Mouse (Mus musculus) MEL (cell line): ENCODE measurements around the gene Cyfip2. TPM values are rescaled to one million over a fixed set of nuclear protein-coding genes. Genes with fewer than 3 reads are reported as not detected.

Experiments
- DNase-seq: peaks from one replicate; pipeline ENCODE4 v3.0.0; 2011; ENCODE audit warnings: low read depth, low spot score
- H3K27ac ChIP-seq: 2 replicates; pipeline ENCODE4 v1.5.1; 2012; ENCODE audit warnings: low read depth, mild to moderate bottlenecking, control low read depth, low read length, moderate library complexity; ENCODE audit not compliant: control insufficient read depth
- H3K27me3 ChIP-seq, 2 experiments: fragments of 150-350 bp in 1 of 2; sonication (generic) in 1 of 2; 2 replicates each; pipeline ENCODE4 v1.6.1; 2012; ENCODE audit warnings: low read length in 2 of 2, mild to moderate bottlenecking in 2 of 2, improper control_type of control experiment in 1 of 2, moderate library complexity in 1 of 2; ENCODE audit not compliant: insufficient read depth in 2 of 2, control insufficient read depth in 1 of 2
- H3K36me3 ChIP-seq, 2 experiments: 2 replicates each; pipeline ENCODE4 v1.6.1; 2012 to 2014; ENCODE audit warnings: low read length in 2 of 2, improper control_type of control experiment in 1 of 2, inconsistent platforms in 1 of 2, mild to moderate bottlenecking in 1 of 2; ENCODE audit not compliant: insufficient read depth in 2 of 2, control insufficient read depth in 1 of 2
- H3K4me1 ChIP-seq, 2 experiments: fragments of 150-350 bp in 1 of 2; sonication (generic) in 1 of 2; 2 replicates each; pipeline ENCODE4 v1.6.1; 2012; ENCODE audit warnings: low read length in 2 of 2, improper control_type of control experiment in 1 of 2, mild to moderate bottlenecking in 1 of 2; ENCODE audit not compliant: insufficient read depth in 2 of 2, control insufficient read depth in 1 of 2
- H3K4me3 ChIP-seq, 2 experiments: fragments of 150-350 bp in 1 of 2; sonication (generic) in 1 of 2; 2 replicates each; pipeline ENCODE4 v1.5.1; 2012; ENCODE audit warnings: low read depth in 2 of 2, low read length in 2 of 2, mild to moderate bottlenecking in 2 of 2, moderate library complexity in 2 of 2, control low read depth in 1 of 2, improper control_type of control experiment in 1 of 2; ENCODE audit not compliant: control insufficient read depth in 1 of 2, insufficient read depth in 1 of 2
- H3K79me2 ChIP-seq: 2 replicates; pipeline ENCODE4 v1.6.1; 2012; ENCODE audit warnings: mild to moderate bottlenecking, low read length, moderate library complexity; ENCODE audit not compliant: control insufficient read depth, poor library complexity, insufficient read depth
- H3K9ac ChIP-seq: 2 replicates; pipeline ENCODE4 v1.6.1; 2012; ENCODE audit warnings: low read depth, mild to moderate bottlenecking, control low read depth, low read length, moderate library complexity; ENCODE audit not compliant: control insufficient read depth, poor library complexity, severe bottlenecking
- H3K9me3 ChIP-seq: fragments of 150-350 bp; sonication (generic); replicated peaks from 2 replicates; pipeline ENCODE4 v1.6.1; 2012; ENCODE audit warnings: mild to moderate bottlenecking, low read length, improper control_type of control experiment, moderate library complexity; ENCODE audit not compliant: insufficient read depth
- BHLHE40 ChIP-seq: IDR thresholded peaks from 2 replicates; pipeline ENCODE4 v1.6.1; 2012; ENCODE audit warnings: low read depth, mild to moderate bottlenecking, inconsistent platforms, low read length, improper control_type of control experiment, borderline replicate concordance
- CHD1 ChIP-seq: IDR thresholded peaks from 2 replicates; pipeline ENCODE4 v1.6.1; 2012; ENCODE audit warnings: low read depth, mild to moderate bottlenecking, inconsistent platforms, low read length, improper control_type of control experiment
- CHD2 ChIP-seq: IDR thresholded peaks from 2 replicates; pipeline ENCODE4 v1.6.1; 2011; ENCODE audit warnings: low read length, improper control_type of control experiment
- CTCF ChIP-seq, 3 experiments: IDR thresholded peaks in 2 of 3; conservative IDR thresholded peaks in 1 of 3; 2 replicates each; pipeline ENCODE4 v1.5.1; 2011 to 2012; ENCODE audit warnings: low read length in 3 of 3, low read depth in 2 of 3, mild to moderate bottlenecking in 2 of 3, improper control_type of control experiment in 1 of 3, inconsistent platforms in 1 of 3, mixed read lengths in 1 of 3, moderate library complexity in 1 of 3; ENCODE audit not compliant: control insufficient read depth in 1 of 3, insufficient read depth in 1 of 3, poor library complexity in 1 of 3, severe bottlenecking in 1 of 3
- E2F4 ChIP-seq: IDR thresholded peaks from 2 replicates; pipeline ENCODE4 v1.6.1; 2011; ENCODE audit warnings: low read depth, low read length, improper control_type of control experiment, borderline replicate concordance
- ELF1 ChIP-seq: IDR thresholded peaks from 2 replicates; pipeline ENCODE4 v1.6.1; 2014; ENCODE audit warnings: low read depth, mild to moderate bottlenecking, inconsistent platforms, low read length, improper control_type of control experiment, moderate library complexity
- EP300 ChIP-seq, 2 experiments: IDR thresholded peaks; 2 replicates each; pipeline ENCODE4 v1.6.1; 2011; ENCODE audit warnings: improper control_type of control experiment in 2 of 2, low read length in 2 of 2, low read depth in 1 of 2, mild to moderate bottlenecking in 1 of 2
- GATA1 ChIP-seq: IDR thresholded peaks from 2 replicates; pipeline ENCODE4 v1.6.1; 2011; ENCODE audit warnings: low read depth, low read length, improper control_type of control experiment
- JUND ChIP-seq: IDR thresholded peaks from 2 replicates; pipeline ENCODE4 v1.6.1; 2011; ENCODE audit warnings: low read depth, mild to moderate bottlenecking, improper control_type of control experiment, low read length
- KAT2A ChIP-seq: conservative IDR thresholded peaks from 2 replicates; pipeline ENCODE4 v1.6.1; 2012; ENCODE audit warnings: low read depth, low read length, improper control_type of control experiment, inconsistent platforms
- MAFK ChIP-seq: IDR thresholded peaks from 2 replicates; pipeline ENCODE4 v1.6.1; 2011; ENCODE audit warnings: low read depth, mild to moderate bottlenecking, low read length, improper control_type of control experiment, borderline replicate concordance
- MAX ChIP-seq: IDR thresholded peaks from 2 replicates; pipeline ENCODE4 v1.6.1; 2011; ENCODE audit warnings: low read length, improper control_type of control experiment
- MAZ ChIP-seq: IDR thresholded peaks from 2 replicates; pipeline ENCODE4 v1.6.1; 2012; ENCODE audit warnings: low read depth, mild to moderate bottlenecking, inconsistent platforms, low read length, improper control_type of control experiment
- MYB ChIP-seq: IDR thresholded peaks from 2 replicates; pipeline ENCODE4 v1.6.1; 2011; ENCODE audit warnings: mild to moderate bottlenecking, low read depth, low read length, improper control_type of control experiment
- MYC ChIP-seq: IDR thresholded peaks from 2 replicates; pipeline ENCODE4 v1.6.1; 2011; ENCODE audit warnings: low read depth, mild to moderate bottlenecking, low read length, improper control_type of control experiment, moderate library complexity
- NRF1 ChIP-seq: IDR thresholded peaks from 2 replicates; pipeline ENCODE4 v1.6.1; 2014; ENCODE audit warnings: low read depth, mild to moderate bottlenecking, inconsistent platforms, low read length, improper control_type of control experiment, moderate library complexity; ENCODE audit not compliant: poor library complexity, insufficient read depth, severe bottlenecking
- RCOR1 ChIP-seq: IDR thresholded peaks from 2 replicates; pipeline ENCODE4 v1.6.1; 2012; ENCODE audit warnings: low read depth, mild to moderate bottlenecking, inconsistent platforms, low read length, improper control_type of control experiment
- SIN3A ChIP-seq: IDR thresholded peaks from 2 replicates; pipeline ENCODE4 v1.6.1; 2012; ENCODE audit warnings: low read length, improper control_type of control experiment, inconsistent platforms
- SMC3 ChIP-seq: IDR thresholded peaks from 2 replicates; pipeline ENCODE4 v1.6.1; 2011; ENCODE audit warnings: low read depth, low read length, improper control_type of control experiment
- TAL1 ChIP-seq: IDR thresholded peaks from 2 replicates; pipeline ENCODE4 v1.6.1; 2012; ENCODE audit warnings: mild to moderate bottlenecking, inconsistent platforms, low read length, moderate library complexity, mixed read lengths
- TBP ChIP-seq: IDR thresholded peaks from 2 replicates; pipeline ENCODE4 v1.8.0; 2011; ENCODE audit warnings: low read depth, low read length, improper control_type of control experiment
- TCF12 ChIP-seq: IDR thresholded peaks from 2 replicates; pipeline ENCODE4 v1.6.1; 2014; ENCODE audit warnings: low read depth, mild to moderate bottlenecking, inconsistent platforms, low read length, improper control_type of control experiment, moderate library complexity
- UBTF ChIP-seq: IDR thresholded peaks from 2 replicates; pipeline ENCODE4 v1.6.1; 2012; ENCODE audit warnings: low read depth, mild to moderate bottlenecking, inconsistent platforms, low read length, improper control_type of control experiment, moderate library complexity, borderline replicate concordance; ENCODE audit not compliant: insufficient read depth
- USF1 ChIP-seq: IDR thresholded peaks from 2 replicates; pipeline ENCODE4 v1.6.1; 2014; ENCODE audit warnings: low read depth, mild to moderate bottlenecking, inconsistent platforms, low read length, improper control_type of control experiment, moderate library complexity
- USF2 ChIP-seq, 2 experiments: IDR thresholded peaks; 2 replicates each; pipeline ENCODE4 v1.6.1; 2011 to 2012; ENCODE audit warnings: improper control_type of control experiment in 2 of 2, low read length in 2 of 2, borderline replicate concordance in 1 of 2, inconsistent platforms in 1 of 2, low read depth in 1 of 2, mild to moderate bottlenecking in 1 of 2; ENCODE audit not compliant: insufficient read depth in 1 of 2
- ZC3H11A ChIP-seq: IDR thresholded peaks from 2 replicates; pipeline ENCODE4 v1.6.1; 2012; ENCODE audit warnings: low read depth, mild to moderate bottlenecking, inconsistent platforms, low read length, improper control_type of control experiment
- ZKSCAN1 ChIP-seq: IDR thresholded peaks from 2 replicates; pipeline ENCODE4 v1.6.1; 2012; ENCODE audit warnings: low read depth, mild to moderate bottlenecking, inconsistent platforms, low read length, improper control_type of control experiment, moderate library complexity
- ZMIZ1 ChIP-seq: IDR thresholded peaks from 2 replicates; pipeline ENCODE4 v1.6.1; 2012; ENCODE audit warnings: low read depth, mild to moderate bottlenecking, inconsistent platforms, low read length, improper control_type of control experiment, moderate library complexity
- ZNF384 ChIP-seq: IDR thresholded peaks from 2 replicates; pipeline ENCODE4 v1.6.1; 2012; ENCODE audit warnings: low read depth, mild to moderate bottlenecking, inconsistent platforms, low read length, improper control_type of control experiment
- polyA plus RNA-seq, 2 experiments: library from polyadenylated mRNA; stranded (reverse) in 1 of 2; unstranded in 1 of 2; fragments of >175 nt in 1 of 2; fragments of >200 nt in 1 of 2; gene quantifications; 2 replicates each; pipeline versions ENCODE4 v1.2.1 to v1.2.4; 2012; ENCODE audit warnings: low replicate concordance in 2 of 2, low read depth in 1 of 2; ENCODE audit not compliant: insufficient read length in 2 of 2, insufficient read depth in 1 of 2, missing spikeins in 1 of 2
- total RNA-seq: library from RNA; depleted of rRNA; stranded (reverse); fragments of 300-350 nt; gene quantifications from 2 replicates; pipeline ENCODE4 v1.2.3, GENCODE M21; 2012

Gene Cyfip2
- total and polyA plus RNA-seq, 3 experiments: 9.9 to 31.8 (median 18.9) TPM

GRCm38 (mm10) chr11:46301579-46302248 lies 10.9 kb downstream of the Cyfip2 start:
- Histone ChIP-seq H3K27ac (no peak overlapping the region), H3K36me3 (peaks cover 0 to 7% of the 10 kb centered on the region in 2 experiments; a peak in 2 of 4 replicates), H3K79me2 (no peaks in the 10 kb centered on the region), H3K9ac (no peak overlapping the region), H3K4me3 (no peak overlapping the region), H3K9me3 (no peaks in the 10 kb centered on the region), H3K4me1 (peaks cover 0 to 10% of the 10 kb centered on the region in 2 experiments; a peak in 2 of 4 replicates), H3K27me3 (no peaks in the 10 kb centered on the region)
- TF ChIP-seq GATA1: no peak
- no peak for TF ChIP-seq ZC3H11A
- no peak for TF ChIP-seq NRF1
- no peak for TF ChIP-seq MYB
- TF ChIP-seq SMC3: no peak
- TF ChIP-seq CTCF (IDR thresholded peaks at IDR 0.05 in 2 of 3, conservative IDR thresholded peaks at IDR 0.05 in 1 of 3; ENCODE audit: control insufficient read depth in 1 of 3, insufficient read depth in 1 of 3, low read depth in 2 of 3, low read length in 3 of 3, poor library complexity in 1 of 3, severe bottlenecking in 1 of 3): no peak
- no peak for TF ChIP-seq ZNF384
- TF ChIP-seq USF1: no peak
- TF ChIP-seq CHD1: no peak
- no peak for DNase-seq

DNA sequence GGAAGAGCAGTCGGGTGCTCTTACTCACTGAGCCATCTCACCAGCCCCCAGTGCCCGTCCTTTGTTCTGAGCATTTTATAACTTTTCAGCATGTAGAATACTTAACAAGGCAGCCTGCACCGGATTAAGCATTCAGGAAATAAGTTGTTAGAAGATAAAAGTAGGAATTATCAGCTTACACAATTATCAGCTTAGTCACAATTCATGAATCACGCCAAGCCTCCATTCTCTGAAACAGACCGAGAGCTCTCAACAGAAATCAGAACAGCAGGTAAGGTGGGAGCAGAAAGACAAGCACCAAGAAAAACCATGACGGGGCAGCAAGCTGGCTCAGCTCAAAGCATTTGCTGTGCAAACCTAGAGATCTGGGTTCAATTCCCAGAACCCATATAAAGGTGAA lies 12.8 kb downstream of the Cyfip2 start:
- Histone ChIP-seq H3K36me3 (peaks cover 0 to 7% of the 10 kb centered on the region in 2 experiments; a peak in 2 of 4 replicates), H3K4me1 (peaks cover 0 to 10% of the 10 kb centered on the region in 2 experiments; a peak in 2 of 4 replicates), H3K27ac (no peak overlapping the region), H3K9ac (no peak overlapping the region), H3K9me3 (no peaks in the 10 kb centered on the region), H3K4me3 (no peak overlapping the region), H3K79me2 (no peaks in the 10 kb centered on the region), H3K27me3 (no peaks in the 10 kb centered on the region)
- peak; percentile 30 for DNase-seq
- TF ChIP-seq ZMIZ1 (no peak), TCF12 (peak; percentile 75; the same call in 1 of the 2 replicates), MAX (no peak), TBP (peak; percentile 65), KAT2A (no peak), SIN3A (no peak), MAFK (no peak), ZKSCAN1 (no peak), CHD2 (no peak), USF1 (no peak), ZNF384 (no peak), BHLHE40 (no peak), TAL1 (no peak), CHD1 (no peak), NRF1 (no peak), UBTF (no peak), SMC3 (no peak), MAZ (no peak), GATA1 (peak; percentile 72), RCOR1 (peak; percentile 93), EP300 (IDR thresholded peaks at IDR 0.05; ENCODE audit: low read depth in 1 of 2, low read length in 2 of 2) (peak; percentile 21 to 63; a peak in 1 of 4 replicates), MYB (no peak), USF2 (IDR thresholded peaks at IDR 0.05; ENCODE audit: borderline replicate concordance in 1 of 2, insufficient read depth in 1 of 2, low read depth in 1 of 2, low read length in 2 of 2) (no peak), JUND (no peak), ZC3H11A (no peak), ELF1 (no peak), MYC (no peak), E2F4 (no peak)
